Comparison of ENCODE assay signal across 9 mouse cellular contexts in genomic region chr19:5940173-5940572, GRCm38 (mm10). TPM values are rescaled to one million over a fixed set of nuclear protein-coding genes. Genes with fewer than 3 reads are reported as not detected.
DNase-seq lines count a peak whose midpoint lies in the region; ATAC-seq lines count a peak whose summit lies in the region.
"Had no signal": no experiment of that assay in that cellular context is flagged by ENCODE, and none has a peak within 500 bp of the region (broad histone marks: within the 10 kb centered on the region; RNA-seq: fewer than 3 reads in every experiment).

No protein-coding gene starts in this region.

- no peaks in the 10 kb centered on the region for H3K27me3 ChIP-seq in heart, embryonic 10.5 days (ENCODE audit: insufficient read depth, poor library complexity, severe bottlenecking)
- H3K27me3 ChIP-seq in embryonic facial prominence, embryonic 14.5 days (replicated peaks; ENCODE audit: control insufficient read depth, insufficient read depth, low read length) = no peaks in the 10 kb centered on the region
- H3K27me3 ChIP-seq in lung, embryonic 16.5 days (ENCODE audit: control insufficient read depth, insufficient read depth, low read depth, low read length) = no peaks in the 10 kb centered on the region

- no peak overlapping the region for H3K4me2 ChIP-seq in embryonic facial prominence, embryonic 14.5 days (ENCODE audit: low read depth, low read length)
- H3K4me2 ChIP-seq in lung, embryonic 16.5 days (ENCODE audit: low read depth, low read length) = no peak overlapping the region

- H3K27ac ChIP-seq in heart, embryonic 10.5 days = no peak overlapping the region
- H3K27ac ChIP-seq in embryonic facial prominence, embryonic 14.5 days (replicated peaks; ENCODE audit: low read depth, low read length) = peak overlapping the region; percentile 75
- peak overlapping the region; percentile 80 for H3K27ac ChIP-seq in lung, embryonic 16.5 days (ENCODE audit: low read length)

- H3K4me3 ChIP-seq in heart, embryonic 10.5 days = no peak overlapping the region
- no peak overlapping the region for H3K4me3 ChIP-seq in embryonic facial prominence, embryonic 14.5 days (ENCODE audit: low read depth, low read length)
- H3K4me3 ChIP-seq in lung, embryonic 16.5 days (ENCODE audit: low read length) = no peak overlapping the region

- peak; percentile 82 for ATAC-seq in embryonic facial prominence, embryonic 14.5 days (ENCODE audit: low read depth)
- peak; percentile 34 for ATAC-seq in lung, embryonic 16.5 days (ENCODE audit: low read depth)
- ATAC-seq in granulocyte monocyte progenitor cell, adult 5-6 weeks (replicated peaks; ENCODE audit: poor library complexity, severe bottlenecking) = no peak

- peaks cover 47% of the 10 kb centered on the region for H3K36me3 ChIP-seq in heart, embryonic 10.5 days
- peaks cover 13% of the 10 kb centered on the region for H3K36me3 ChIP-seq in embryonic facial prominence, embryonic 14.5 days (ENCODE audit: control insufficient read depth, insufficient read depth, low read length)
- H3K36me3 ChIP-seq in lung, embryonic 16.5 days (ENCODE audit: control insufficient read depth, insufficient read depth, low read length) = peaks cover 10% of the 10 kb centered on the region

- no peak overlapping the region for H3K9ac ChIP-seq in embryonic facial prominence, embryonic 14.5 days (ENCODE audit: low read depth, low read length)
- no peak overlapping the region for H3K9ac ChIP-seq in lung, embryonic 16.5 days (ENCODE audit: low read length)

- H3K4me1 ChIP-seq in heart, embryonic 10.5 days = peaks cover 60% of the 10 kb centered on the region
- H3K4me1 ChIP-seq in embryonic facial prominence, embryonic 14.5 days (ENCODE audit: control insufficient read depth, insufficient read depth, low read length) = peaks cover 20% of the 10 kb centered on the region
- peaks cover 52% of the 10 kb centered on the region for H3K4me1 ChIP-seq in lung, embryonic 16.5 days (replicated peaks; ENCODE audit: control insufficient read depth, insufficient read depth, low read length)

- DNase-seq in heart, adult 11 months = peak; percentile 99
- DNase-seq in heart, embryonic 10.5 days (ENCODE audit: low spot score) = no peak
- peak; percentile 79 for DNase-seq in MN1 (ENCODE audit: low spot score)
- peak; percentile 89 for DNase-seq in embryonic facial prominence, embryonic 14.5 days (ENCODE audit: low spot score)
- DNase-seq in heart, postnatal 25 days (ENCODE audit: low spot score) = peak; percentile 79
- DNase-seq in thymus, postnatal 10 days (ENCODE audit: low spot score in 2 of 2) = no peak

- WGBS in heart, embryonic 10.5 days = 78% methylated on average over 4 of the region's 4 CpGs
- WGBS in embryonic facial prominence, embryonic 14.5 days = 45% methylated on average over 4 of the region's 4 CpGs
- whole genome bisulfite sequencing in lung, embryonic 16.5 days = 42% methylated on average over 4 of the region's 4 CpGs

- intact Hi-C loops in heart, postnatal 25 days (cut with DNase I) = loop anchor here (2.0 kb wide), 1 partner anchor 15 kb away; the partner anchor contains the start of gene Cdc42ep2

- H3K9me3 ChIP-seq in heart, embryonic 10.5 days = no peaks in the 10 kb centered on the region
- H3K9me3 ChIP-seq in embryonic facial prominence, embryonic 14.5 days (ENCODE audit: control insufficient read depth, low read length) = no peaks in the 10 kb centered on the region
- no peaks in the 10 kb centered on the region for H3K9me3 ChIP-seq in lung, embryonic 16.5 days (ENCODE audit: control insufficient read depth, low read length)

RNA-seq across cellular contexts. Expression of gene Cdc42ep2, which starts 15.6 kb away (rescaled TPM):
- 5.9 and 7.4 TPM in 2 replicates for polyA plus RNA-seq in heart, embryonic 10.5 days (2016; fragmentation: Nextera tagmentation; extraction: Ambion mirVana)
- 14.0 and 16.2 TPM in 2 replicates for polyA plus RNA-seq in embryonic facial prominence, embryonic 14.5 days (2014; fragmentation: Nextera tagmentation; extraction: Ambion mirVana)
- total RNA-seq in heart, postnatal 25 days (2021) = 1 to 10 TPM; 9.1 to 9.8 TPM
- 15.6 and 17.1 TPM in 2 replicates for polyA plus RNA-seq in lung, embryonic 16.5 days (2015; fragmentation: Nextera tagmentation; extraction: Ambion mirVana)
- total RNA-seq in granulocyte monocyte progenitor cell, adult 5-6 weeks (2014; fragmentation: Nextera tagmentation) = 0.23 TPM in 1 of 2 replicates, not detected in the other
- not detected in 2 replicates for total RNA-seq in granulocyte monocyte progenitor cell, adult 5-6 weeks (2017)

RNA-seq across cellular contexts. Expression of gene Pola2, which starts 23.8 kb away (rescaled TPM):
- 70.0 and 80.7 TPM in 2 replicates for polyA plus RNA-seq in heart, embryonic 10.5 days (2016; fragmentation: Nextera tagmentation; extraction: Ambion mirVana)
- 59.1 and 65.2 TPM in 2 replicates for polyA plus RNA-seq in embryonic facial prominence, embryonic 14.5 days (2014; fragmentation: Nextera tagmentation; extraction: Ambion mirVana)
- total RNA-seq in heart, postnatal 25 days (2021) = 10 to 100 TPM in 1 of 2 experiments, 1 to 10 TPM in 1; 8.9 to 11.2 TPM
- 64.2 and 70.0 TPM in 2 replicates for polyA plus RNA-seq in lung, embryonic 16.5 days (2015; fragmentation: Nextera tagmentation; extraction: Ambion mirVana)
- total RNA-seq in granulocyte monocyte progenitor cell, adult 5-6 weeks (2014; fragmentation: Nextera tagmentation) = 122 and 129 TPM in 2 replicates
- total RNA-seq in granulocyte monocyte progenitor cell, adult 5-6 weeks (2017) = 56.9 and 64.9 TPM in 2 replicates

RNA-seq across cellular contexts. Expression of gene Dpf2, which starts 27.4 kb away (rescaled TPM):
- polyA plus RNA-seq in heart, embryonic 10.5 days (2016; fragmentation: Nextera tagmentation; extraction: Ambion mirVana) = 134 and 150 TPM in 2 replicates
- 124 and 143 TPM in 2 replicates for polyA plus RNA-seq in embryonic facial prominence, embryonic 14.5 days (2014; fragmentation: Nextera tagmentation; extraction: Ambion mirVana)
- total RNA-seq in heart, postnatal 25 days (2021) = 10 to 100 TPM; 87.4 to 96.1 TPM
- polyA plus RNA-seq in lung, embryonic 16.5 days (2015; fragmentation: Nextera tagmentation; extraction: Ambion mirVana) = 155 TPM in 2 replicates
- 97.3 and 126 TPM in 2 replicates for total RNA-seq in granulocyte monocyte progenitor cell, adult 5-6 weeks (2014; fragmentation: Nextera tagmentation)
- total RNA-seq in granulocyte monocyte progenitor cell, adult 5-6 weeks (2017) = 62.7 and 108 TPM in 2 replicates

RNA-seq across cellular contexts. Expression of gene Slc22a20, which starts 45.8 kb away (rescaled TPM):
- not detected in 2 replicates for polyA plus RNA-seq in heart, embryonic 10.5 days (2016; fragmentation: Nextera tagmentation; extraction: Ambion mirVana)
- polyA plus RNA-seq in embryonic facial prominence, embryonic 14.5 days (2014; fragmentation: Nextera tagmentation; extraction: Ambion mirVana) = not detected in 2 replicates
- total RNA-seq in heart, postnatal 25 days (2021) = not detected
- not detected in 2 replicates for polyA plus RNA-seq in lung, embryonic 16.5 days (2015; fragmentation: Nextera tagmentation; extraction: Ambion mirVana)
- not detected in 2 replicates for total RNA-seq in granulocyte monocyte progenitor cell, adult 5-6 weeks (2014; fragmentation: Nextera tagmentation)
- total RNA-seq in granulocyte monocyte progenitor cell, adult 5-6 weeks (2017) = not detected in 2 replicates
- polyA plus RNA-seq: embryonic facial prominence, embryonic 11.5 days had no signal

RNA-seq across cellular contexts. Expression of gene Tigd3, which starts 46.2 kb away (rescaled TPM):
- 2.4 and 2.9 TPM in 2 replicates for polyA plus RNA-seq in heart, embryonic 10.5 days (2016; fragmentation: Nextera tagmentation; extraction: Ambion mirVana)
- 1.4 and 2.0 TPM in 2 replicates for polyA plus RNA-seq in embryonic facial prominence, embryonic 14.5 days (2014; fragmentation: Nextera tagmentation; extraction: Ambion mirVana)
- total RNA-seq in heart, postnatal 25 days (2021) = under 1 TPM; 0.22 to 0.68 TPM
- polyA plus RNA-seq in lung, embryonic 16.5 days (2015; fragmentation: Nextera tagmentation; extraction: Ambion mirVana) = 2.5 and 3.2 TPM in 2 replicates
- total RNA-seq in granulocyte monocyte progenitor cell, adult 5-6 weeks (2014; fragmentation: Nextera tagmentation) = 1.1 and 2.5 TPM in 2 replicates
- total RNA-seq in granulocyte monocyte progenitor cell, adult 5-6 weeks (2017) = 2.3 and 4.4 TPM in 2 replicates

Comparison
In these comparisons a context has a peak if more than half of its experiments do, and no peak if none do; other contexts are left out.
1. DNase-seq: peak in heart, adult 11 months (single experiment), MN1 (single experiment), embryonic facial prominence, embryonic 14.5 days (single experiment) and heart, postnatal 25 days (single experiment); none in heart, embryonic 10.5 days (single experiment) and thymus, postnatal 10 days (0 of 2).